8 mouse cellular contexts compared by ENCODE assay signal in the genomic region with DNA sequence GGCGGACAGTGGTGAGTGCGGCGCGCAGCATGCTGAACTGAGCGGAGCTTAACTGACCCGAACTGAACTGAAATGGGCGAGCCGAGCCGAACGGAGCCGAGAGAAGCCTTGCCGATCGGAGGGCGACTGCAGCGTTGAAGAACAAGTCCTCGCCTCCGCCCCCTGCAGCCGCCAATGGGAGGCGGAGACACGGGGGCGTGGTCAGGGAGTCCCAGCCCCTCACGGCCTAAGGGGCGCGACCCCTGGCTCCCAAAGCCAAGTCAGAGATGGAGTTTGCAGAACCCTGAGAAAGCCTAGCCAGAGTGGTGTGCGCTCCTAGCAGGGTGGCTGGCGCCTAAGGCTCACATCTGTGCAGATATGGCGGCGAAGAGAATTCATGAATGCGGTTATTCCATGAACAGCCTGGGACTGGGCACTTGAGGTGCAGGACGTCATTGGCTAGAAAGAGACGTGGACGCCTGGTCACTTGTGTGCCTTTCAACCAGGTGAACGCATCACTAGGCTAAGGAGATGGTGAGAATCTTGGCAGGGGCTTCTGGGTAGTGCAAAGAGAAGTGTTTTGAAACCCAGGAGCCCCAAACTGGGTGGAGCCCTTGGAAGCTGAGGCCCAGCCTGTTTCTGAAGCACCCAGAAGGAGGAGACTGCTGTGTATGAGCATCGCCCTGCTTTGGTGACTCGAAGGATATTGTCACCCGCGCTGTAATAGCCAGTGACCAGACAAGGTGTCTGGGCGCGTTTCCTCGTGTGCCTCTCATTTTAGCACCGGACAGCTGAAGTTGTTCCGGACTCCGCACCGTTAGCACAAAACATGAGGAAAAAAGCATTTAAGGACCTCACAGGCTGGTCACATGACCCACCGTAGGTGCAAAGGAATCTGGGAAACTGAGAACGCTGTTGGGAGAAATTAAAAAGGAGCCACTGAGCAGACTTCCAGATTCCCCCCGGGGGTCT. TPM values are rescaled to one million over a fixed set of nuclear protein-coding genes. Genes with fewer than 3 reads are reported as not detected.
DNase-seq lines count a peak whose midpoint lies in the region; ATAC-seq and TF ChIP-seq lines count a peak whose summit lies in the region.

Gene Aldh2 (minus strand): TSS at position 374 of the 951 bp plus-strand sequence.

- peak within 1 kb of the TSS; percentile 86 for H3K4me3 ChIP-seq in ES-Bruce4 (ENCODE audit: low read depth, low read length)
- H3K4me3 ChIP-seq in forebrain, embryonic 14.5 days (ENCODE audit: low read depth, low read length): peak within 1 kb of the TSS; percentile 70
- peak within 1 kb of the TSS; percentile 72 for H3K4me3 ChIP-seq in neural tube, embryonic 15.5 days (replicated peaks)

- 2% methylated on average over 47 of the region's 47 CpGs for WGBS in forebrain, embryonic 14.5 days
- 2% methylated on average over 47 of the region's 47 CpGs for WGBS in neural tube, embryonic 15.5 days

- DNase-seq in forebrain, embryonic 14.5 days (ENCODE audit: low spot score): peak; percentile 84
- DNase-seq in heart, postnatal 14 days: peak; percentile 90 to 91
- peak; percentile 81 for DNase-seq in layer of hippocampus, adult 11-12 months (ENCODE audit: low spot score)
- peak; percentile 91 to 94 for DNase-seq in lung, adult 18-20 months
- peak; percentile 82 for DNase-seq in testis, postnatal 14 days (ENCODE audit: low spot score)

- H3K9ac ChIP-seq in ES-Bruce4 (ENCODE audit: low read depth, poor library complexity, severe bottlenecking): peak within 1 kb of the TSS; percentile 53
- peak within 1 kb of the TSS; percentile 74 for H3K9ac ChIP-seq in forebrain, embryonic 14.5 days (ENCODE audit: low read length)
- H3K9ac ChIP-seq in neural tube, embryonic 15.5 days (replicated peaks): peak within 1 kb of the TSS; percentile 79

- H3K4me2 ChIP-seq in forebrain, embryonic 14.5 days (ENCODE audit: low read length): peak within 1 kb of the TSS; percentile 93
- H3K4me2 ChIP-seq in neural tube, embryonic 15.5 days: peak within 1 kb of the TSS; percentile 99

- ATAC-seq in cerebellum, adult (ENCODE audit: insufficient number of reproducible peaks, low FRiP score, low TSS enrichment): peak; percentile 61; the same call in 1 of the 2 replicates
- ATAC-seq in forebrain, embryonic 14.5 days: peak; percentile 87
- peak; percentile 89 for ATAC-seq in neural tube, embryonic 15.5 days (ENCODE audit: low FRiP score)

- H3K4me1 ChIP-seq in ES-Bruce4 (ENCODE audit: control insufficient read depth, insufficient read depth, low read length): peaks cover 2% of the 10 kb centered on the region
- H3K4me1 ChIP-seq in forebrain, embryonic 14.5 days (ENCODE audit: control insufficient read depth, insufficient read depth, low read length): peaks cover 8% of the 10 kb centered on the region
- H3K4me1 ChIP-seq in neural tube, embryonic 15.5 days: peaks cover 38% of the 10 kb centered on the region

- H3K27ac ChIP-seq in ES-Bruce4 (ENCODE audit: insufficient read depth, low read length): peak within 1 kb of the TSS; percentile 45; the same call in 1 of the 2 replicates
- H3K27ac ChIP-seq in forebrain, embryonic 14.5 days (ENCODE audit: low read depth, low read length): peak within 1 kb of the TSS; percentile 56
- H3K27ac ChIP-seq in neural tube, embryonic 15.5 days (replicated peaks): peak within 1 kb of the TSS; percentile 84

- intact Hi-C loops in heart, postnatal 14 days (cut with DNase I): no loop called here

- no peaks in the 10 kb centered on the region for H3K27me3 ChIP-seq in ES-Bruce4 (ENCODE audit: control insufficient read depth, insufficient read depth, low read length, poor library complexity, severe bottlenecking)
- no peaks in the 10 kb centered on the region for H3K27me3 ChIP-seq in forebrain, embryonic 14.5 days (replicated peaks; ENCODE audit: control insufficient read depth, insufficient read depth, low read length)
- 0 out of 2 replicates have a peak, but pooled peaks cover 2% of the 10 kb centered on the region for H3K27me3 ChIP-seq in neural tube, embryonic 15.5 days (replicated peaks)

- H3K9me3 ChIP-seq in ES-Bruce4 (replicated peaks; ENCODE audit: control insufficient read depth, insufficient read depth, low read length, poor library complexity, severe bottlenecking): no peaks in the 10 kb centered on the region
- H3K9me3 ChIP-seq in forebrain, embryonic 14.5 days (replicated peaks; ENCODE audit: control insufficient read depth, low read length): no peaks in the 10 kb centered on the region
- no peaks in the 10 kb centered on the region for H3K9me3 ChIP-seq in neural tube, embryonic 15.5 days (replicated peaks)

- peak; percentile 83 for TF ChIP-seq POLR2A in ES-Bruce4 (IDR thresholded peaks at IDR 0.05; ENCODE audit: insufficient read depth, low read length)

- H3K36me3 ChIP-seq in ES-Bruce4 (ENCODE audit: control insufficient read depth, insufficient read depth, low read length, poor library complexity, severe bottlenecking): no peaks in the 10 kb centered on the region
- no peaks in the 10 kb centered on the region for H3K36me3 ChIP-seq in forebrain, embryonic 14.5 days (ENCODE audit: control insufficient read depth, insufficient read depth, low read length)
- H3K36me3 ChIP-seq in neural tube, embryonic 15.5 days: no peaks in the 10 kb centered on the region

- TF ChIP-seq CTCF in ES-Bruce4 (IDR thresholded peaks at IDR 0.05; ENCODE audit: low read depth, low read length): no peak

- TF ChIP-seq EP300 in ES-Bruce4 (IDR thresholded peaks at IDR 0.05; ENCODE audit: insufficient read depth, low read depth, low read length): no peak

RNA-seq across cellular contexts. Expression of gene Aldh2, which starts in this region (rescaled TPM):
- polyA plus RNA-seq in ES-Bruce4 (2011; ENCODE audit: insufficient read depth, insufficient read length, low read depth, missing spikeins): 160 and 180 TPM in 2 replicates
- polyA plus RNA-seq in forebrain, embryonic 14.5 days (2014; fragmentation: Nextera tagmentation; extraction: Ambion mirVana): 38.3 and 42.2 TPM in 2 replicates
- total RNA-seq in heart, postnatal 14 days (2021): 100 to 1,000 TPM; 133 to 162 TPM
- 131 and 148 TPM in 2 replicates for polyA plus RNA-seq in neural tube, embryonic 15.5 days (2015; fragmentation: Nextera tagmentation; extraction: Ambion mirVana)

Comparison
In these comparisons a context has a peak if more than half of its experiments do, and no peak if none do; other contexts are left out.
1. Peak in every context shown above with its lines: DNase-seq, ATAC-seq, H3K4me3 ChIP-seq and H3K27ac ChIP-seq.